Mouse (Mus musculus) adrenal gland, postnatal 25 days (tissue): ENCODE measurements around the gene Cartpt. TPM values are rescaled to one million over a fixed set of nuclear protein-coding genes. Genes with fewer than 3 reads are reported as not detected.
"Not testable (repeated sequence)": the region's sequence is repeated elsewhere in the genome, so short reads cannot be mapped to it uniquely, and the experiment has no call there.

Source experiments
- DNase-seq: peaks from one replicate; pipeline ENCODE4 v3.0.0; 2021; ENCODE audit warnings: mixed read lengths
- total RNA-seq: library from RNA; stranded (reverse); gene quantifications from 2 replicates; pipeline ENCODE4 v1.2.3, GENCODE M21; 2021

Gene Cartpt
- total RNA-seq, 1 experiment from 2014 or later, result 5.5 TPM

GRCm38 (mm10) chr13:99855229-99855628 is 45.7 kb downstream of the Cartpt start:
- DNase-seq, result no peak

DNA sequence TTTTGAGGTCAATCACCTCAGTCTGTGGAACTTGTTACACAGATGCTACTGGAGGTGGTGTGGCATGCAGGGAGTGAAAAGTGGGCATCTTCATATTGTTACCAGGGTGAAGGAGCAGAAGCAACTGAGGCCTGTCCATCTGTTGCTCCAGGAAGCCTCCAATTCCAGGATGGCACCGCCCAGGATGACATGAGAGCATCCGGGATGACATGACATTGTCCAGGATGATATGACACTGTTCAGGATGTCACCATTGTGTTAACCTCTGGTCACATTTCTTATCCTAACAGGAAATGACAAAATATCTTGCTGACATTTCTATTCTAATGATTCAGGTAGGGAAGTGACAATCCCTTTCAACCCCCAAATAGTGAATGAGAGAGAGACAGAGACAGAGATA is 47.8 kb downstream of the Cartpt start:
- DNase-seq, result no peak

GRCm38 (mm10) chr13:99852416-99852815 is 48.5 kb downstream of the Cartpt start:
- not testable (repeated sequence) for DNase-seq

DNA sequence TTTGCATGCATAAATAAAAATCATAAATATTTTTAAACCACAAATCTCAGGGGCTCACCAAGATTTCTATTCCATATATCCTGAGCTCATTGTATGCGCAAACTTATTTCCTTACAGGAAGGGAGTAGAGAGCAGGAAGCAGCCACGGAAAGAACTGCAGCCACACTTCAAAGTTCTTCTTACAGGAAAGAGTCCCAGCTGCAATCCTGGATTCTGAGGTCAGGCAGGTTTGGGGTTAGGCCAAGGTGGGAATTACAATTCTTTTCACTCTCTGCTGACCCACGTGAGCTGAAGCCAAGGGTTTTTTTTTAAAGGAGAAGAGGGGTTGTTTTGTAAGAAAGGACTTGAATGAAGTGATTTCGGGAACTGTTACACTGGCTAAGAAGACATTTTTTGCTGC is 49.9 kb downstream of the Cartpt start:
- no peak for DNase-seq

GRCm38 (mm10) chr13:99849597-99849996 is 51.3 kb downstream of the Cartpt start:
- DNase-seq, result peak; percentile 12

Other genes starting within 250 kb of the Cartpt start
- 59.2 and 65.5 TPM in 2 replicates for gene Mccc2, start 114.5 kb upstream of the Cartpt start, total RNA-seq
- 32.2 and 40.7 TPM in 2 replicates for gene Bdp1, start 203.0 kb upstream of the Cartpt start, total RNA-seq
- 25.6 and 34.4 TPM in 2 replicates for gene Serf1, start 206.9 kb upstream of the Cartpt start, total RNA-seq
- 36.4 and 39.7 TPM in 2 replicates for gene Smn1, start 223.8 kb upstream of the Cartpt start, total RNA-seq